In genomic region chr5:125416183-125416582, GRCm38 (mm10) we compare ENCODE assay signal across 15 mouse cellular contexts.
"Had no signal": no experiment of that assay in that cellular context is flagged by ENCODE, and none has a peak within 500 bp of the region (broad histone marks: within the 10 kb centered on the region; RNA-seq: fewer than 3 reads in every experiment).

No protein-coding gene starts in this region.

- H3K4me2 ChIP-seq: neural tube, embryonic 15.5 days; stomach, embryonic 15.5 days had no signal

- H3K4me3 ChIP-seq: neural tube, embryonic 15.5 days; stomach, embryonic 15.5 days had no signal

- DNase-seq: retina, postnatal 1 day; right cerebral cortex, adult 18-20 months; right cerebral cortex, postnatal 14 days; right cerebral cortex, postnatal 25 days; right cerebral cortex, postnatal 4 days; spleen, adult 18-20 months; thymus, adult 18-20 months; thymus, adult 2 months; thymus, postnatal 14 days; thymus, postnatal 25 days; thymus, postnatal 36 days; thymus, postnatal 4 days had no signal

- H3K27ac ChIP-seq: neural tube, embryonic 15.5 days; stomach, embryonic 15.5 days; stomach, postnatal 0 days had no signal

- H3K27me3 ChIP-seq: neural tube, embryonic 15.5 days; stomach, embryonic 15.5 days had no signal

- H3K9me3 ChIP-seq: neural tube, embryonic 15.5 days; stomach, embryonic 15.5 days had no signal

- H3K9ac ChIP-seq: neural tube, embryonic 15.5 days; stomach, embryonic 15.5 days had no signal

- H3K4me1 ChIP-seq: neural tube, embryonic 15.5 days; stomach, embryonic 15.5 days had no signal
